Mouse (Mus musculus): Measurements from ENCODE around the gene Tlk2. TPM values are rescaled to one million over a fixed set of nuclear protein-coding genes. Genes with fewer than 3 reads are reported as not detected.

Gene Tlk2
- polyA plus RNA-seq, 1 experiment from 2014 or later = 7.4 TPM

DNA sequence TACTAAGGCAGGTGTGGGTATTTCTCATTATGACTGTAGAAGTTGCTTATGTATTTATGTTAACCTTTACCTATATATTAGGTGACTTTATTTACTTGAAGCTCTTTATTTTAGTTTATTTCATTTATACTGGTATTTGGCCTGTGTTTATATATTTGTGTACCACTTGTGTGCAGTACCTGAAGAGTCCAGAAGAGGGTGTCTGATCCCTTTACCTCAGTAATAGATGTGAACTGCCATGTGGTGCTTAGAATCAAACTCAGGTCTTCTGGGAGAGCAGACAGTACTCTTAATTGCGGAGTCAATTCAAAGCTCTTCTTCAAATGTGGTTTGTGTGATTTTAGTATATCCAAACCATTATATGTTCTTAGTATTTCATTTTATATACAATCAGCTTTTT is 35.6 kb downstream of the Tlk2 start:
- ATAC-seq (ENCODE audit: low FRiP score, low TSS enrichment) = no peak
- H3K4me3 ChIP-seq (ENCODE audit: low read depth, low read length) = no peak overlapping the region
- H3K4me2 ChIP-seq (replicated peaks; ENCODE audit: low read depth) = no peak overlapping the region
- no peak overlapping the region for H3K9ac ChIP-seq (ENCODE audit: low read length)
- 95% methylated on average over 1 of the region's 1 CpGs for WGBS
- H3K4me1 ChIP-seq (replicated peaks; ENCODE audit: control insufficient read depth, insufficient read depth) = no peaks in the 10 kb centered on the region
- TF ChIP-seq EP300 (optimal IDR thresholded peaks at IDR 0.05) (no peak), CTCF (IDR thresholded peaks at IDR 0.05; ENCODE audit: low read depth) (peak; percentile 49)
- DNase-seq (ENCODE audit: low spot score) = no peak
- H3K36me3 ChIP-seq (ENCODE audit: control insufficient read depth, insufficient read depth, low read length) = 0 out of 2 replicates have a peak, but pooled peaks cover 3% of the 10 kb centered on the region
- H3K27ac ChIP-seq (replicated peaks) = no peak overlapping the region
- no peaks in the 10 kb centered on the region for H3K27me3 ChIP-seq (ENCODE audit: control insufficient read depth, insufficient read depth, low read length)
- no peaks in the 10 kb centered on the region for H3K9me3 ChIP-seq (ENCODE audit: control insufficient read depth, low read length)

DNA sequence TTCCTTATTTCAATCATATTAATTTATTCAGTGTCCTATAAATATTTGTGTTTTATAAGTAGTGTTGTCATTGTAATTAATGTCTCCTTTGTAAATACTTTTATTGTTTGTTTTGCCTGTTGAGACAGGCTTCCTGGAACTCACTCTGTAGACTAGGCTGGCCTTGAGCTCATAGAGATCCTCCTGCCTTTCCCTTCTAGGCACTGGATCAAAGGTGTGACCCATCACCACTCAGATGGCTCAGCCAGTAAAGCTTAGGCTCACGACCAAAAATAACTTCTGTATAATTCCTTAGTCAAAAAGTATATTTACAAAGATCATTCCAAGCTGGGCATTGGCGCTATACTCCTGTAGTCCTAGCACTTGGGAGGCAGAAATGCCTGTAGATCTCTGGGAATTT is 39.2 kb downstream of the Tlk2 start:
- Histone ChIP-seq H3K27me3 (ENCODE audit: control insufficient read depth, insufficient read depth, low read length) (no peaks in the 10 kb centered on the region), H3K9ac (ENCODE audit: low read length) (no peak overlapping the region), H3K9me3 (ENCODE audit: control insufficient read depth, low read length) (no peaks in the 10 kb centered on the region), H3K4me1 (replicated peaks; ENCODE audit: control insufficient read depth, insufficient read depth) (no peaks in the 10 kb centered on the region), H3K4me2 (replicated peaks; ENCODE audit: low read depth) (no peak overlapping the region), H3K36me3 (ENCODE audit: control insufficient read depth, insufficient read depth, low read length) (0 out of 2 replicates have a peak, but pooled peaks cover 2% of the 10 kb centered on the region), H3K4me3 (ENCODE audit: low read depth, low read length) (no peak overlapping the region), H3K27ac (replicated peaks) (no peak overlapping the region)
- 26% methylated on average over 2 of the region's 2 CpGs for WGBS
- ATAC-seq (ENCODE audit: low FRiP score, low TSS enrichment) = no peak; the same call in 1 of the 2 replicates
- TF ChIP-seq EP300 (optimal IDR thresholded peaks at IDR 0.05) = no peak
- no peak for TF ChIP-seq CTCF (IDR thresholded peaks at IDR 0.05; ENCODE audit: low read depth)
- no peak for DNase-seq (ENCODE audit: low spot score)

DNA sequence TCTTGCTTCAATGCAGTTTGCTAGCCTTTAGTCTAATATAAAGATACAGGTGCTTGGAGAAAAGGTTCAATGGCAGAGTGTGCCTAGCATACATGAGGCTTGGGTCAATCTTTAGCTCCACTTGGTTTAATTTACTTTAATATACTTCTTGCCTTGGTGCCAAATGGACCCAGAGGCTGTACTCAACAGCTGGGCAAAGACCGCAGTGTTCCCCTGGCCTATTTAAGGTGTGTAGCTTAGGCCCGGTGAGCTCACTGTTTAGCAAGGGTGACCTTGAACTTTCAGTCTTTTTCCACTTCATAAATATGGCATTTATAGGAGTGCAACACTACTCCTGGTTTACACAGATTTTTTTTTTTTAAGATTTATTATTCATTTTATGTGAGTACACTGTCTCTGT is 55.9 kb downstream of the Tlk2 start:
- Histone ChIP-seq H3K4me1 (replicated peaks; ENCODE audit: control insufficient read depth, insufficient read depth) (no peaks in the 10 kb centered on the region), H3K9ac (ENCODE audit: low read length) (no peak overlapping the region), H3K9me3 (ENCODE audit: control insufficient read depth, low read length) (no peaks in the 10 kb centered on the region), H3K27ac (replicated peaks) (no peak overlapping the region), H3K4me3 (ENCODE audit: low read depth, low read length) (no peak overlapping the region), H3K4me2 (replicated peaks; ENCODE audit: low read depth) (no peak overlapping the region), H3K36me3 (ENCODE audit: control insufficient read depth, insufficient read depth, low read length) (no peaks in the 10 kb centered on the region), H3K27me3 (ENCODE audit: control insufficient read depth, insufficient read depth, low read length) (no peaks in the 10 kb centered on the region)
- no peak for ATAC-seq (ENCODE audit: low FRiP score, low TSS enrichment)
- WGBS = 77% methylated on average over 2 of the region's 2 CpGs
- no peak for DNase-seq (ENCODE audit: low spot score)
- TF ChIP-seq CTCF (IDR thresholded peaks at IDR 0.05; ENCODE audit: low read depth) = no peak

DNA sequence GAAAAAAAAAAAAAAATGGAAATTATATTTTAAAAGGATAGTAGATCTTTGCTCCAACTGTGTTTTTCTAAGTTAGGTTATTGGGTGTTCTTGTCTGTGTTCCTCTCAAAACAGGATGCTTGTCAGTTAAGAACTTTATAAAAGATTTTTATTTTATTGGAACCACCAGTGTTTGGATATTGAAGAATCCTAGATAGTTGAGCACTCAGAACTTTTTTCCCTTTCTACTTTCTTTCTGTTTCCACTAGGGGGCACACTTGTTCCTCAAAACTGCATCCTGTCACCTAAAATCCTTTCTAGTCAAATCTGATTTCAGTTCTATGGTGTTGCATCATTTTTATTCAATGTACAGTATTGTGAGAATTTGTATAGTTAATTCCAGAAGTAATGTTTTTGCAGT is 62.4 kb downstream of the Tlk2 start:
- DNase-seq (ENCODE audit: low spot score) (no peak), ATAC-seq (ENCODE audit: low FRiP score, low TSS enrichment) (no peak)
- Histone ChIP-seq H3K27me3 (ENCODE audit: control insufficient read depth, insufficient read depth, low read length) (no peaks in the 10 kb centered on the region), H3K36me3 (ENCODE audit: control insufficient read depth, insufficient read depth, low read length) (peaks cover 10% of the 10 kb centered on the region), H3K4me1 (replicated peaks; ENCODE audit: control insufficient read depth, insufficient read depth) (no peaks in the 10 kb centered on the region), H3K4me3 (ENCODE audit: low read depth, low read length) (no peak overlapping the region), H3K4me2 (replicated peaks; ENCODE audit: low read depth) (no peak overlapping the region), H3K9me3 (ENCODE audit: control insufficient read depth, low read length) (no peaks in the 10 kb centered on the region), H3K9ac (ENCODE audit: low read length) (no peak overlapping the region), H3K27ac (replicated peaks) (no peak overlapping the region)
- TF ChIP-seq CTCF (IDR thresholded peaks at IDR 0.05; ENCODE audit: low read depth) (peak; percentile 75), EP300 (optimal IDR thresholded peaks at IDR 0.05) (no peak)

DNA sequence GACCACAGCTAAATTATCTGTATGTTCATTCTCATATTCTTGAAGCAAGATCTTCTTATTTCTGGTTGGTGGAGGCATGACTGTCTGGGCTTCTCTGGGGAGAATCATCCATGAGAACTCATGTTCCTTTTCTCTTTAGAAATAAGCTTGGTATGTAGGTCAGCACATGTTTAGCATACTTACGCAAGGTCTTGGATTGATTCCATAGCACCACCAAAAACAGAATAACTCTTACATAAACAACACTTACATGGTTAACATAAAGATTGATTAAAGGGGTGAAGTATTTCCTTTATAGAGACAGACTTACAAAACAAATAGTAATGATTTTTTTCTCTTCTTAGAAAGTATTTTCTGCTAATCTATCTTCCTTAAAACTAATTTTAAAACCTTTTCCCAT is 67.8 kb downstream of the Tlk2 start:
- no peaks in the 10 kb centered on the region for H3K9me3 ChIP-seq (ENCODE audit: control insufficient read depth, low read length)
- whole genome bisulfite sequencing = 55% methylated on average over 1 of the region's 1 CpGs
- ATAC-seq (ENCODE audit: low FRiP score, low TSS enrichment) = no peak
- H3K4me1 ChIP-seq (replicated peaks; ENCODE audit: control insufficient read depth, insufficient read depth) = no peaks in the 10 kb centered on the region
- H3K27ac ChIP-seq (replicated peaks) = no peak overlapping the region
- TF ChIP-seq CTCF (IDR thresholded peaks at IDR 0.05; ENCODE audit: low read depth) (no peak), EP300 (optimal IDR thresholded peaks at IDR 0.05) (no peak)
- H3K36me3 ChIP-seq (ENCODE audit: control insufficient read depth, insufficient read depth, low read length) = peaks cover 16% of the 10 kb centered on the region
- H3K4me3 ChIP-seq (ENCODE audit: low read depth, low read length) = no peak overlapping the region
- H3K4me2 ChIP-seq (replicated peaks; ENCODE audit: low read depth) = no peak overlapping the region
- no peak for DNase-seq (ENCODE audit: low spot score)
- no peak overlapping the region for H3K9ac ChIP-seq (ENCODE audit: low read length)
- no peaks in the 10 kb centered on the region for H3K27me3 ChIP-seq (ENCODE audit: control insufficient read depth, insufficient read depth, low read length)

DNA sequence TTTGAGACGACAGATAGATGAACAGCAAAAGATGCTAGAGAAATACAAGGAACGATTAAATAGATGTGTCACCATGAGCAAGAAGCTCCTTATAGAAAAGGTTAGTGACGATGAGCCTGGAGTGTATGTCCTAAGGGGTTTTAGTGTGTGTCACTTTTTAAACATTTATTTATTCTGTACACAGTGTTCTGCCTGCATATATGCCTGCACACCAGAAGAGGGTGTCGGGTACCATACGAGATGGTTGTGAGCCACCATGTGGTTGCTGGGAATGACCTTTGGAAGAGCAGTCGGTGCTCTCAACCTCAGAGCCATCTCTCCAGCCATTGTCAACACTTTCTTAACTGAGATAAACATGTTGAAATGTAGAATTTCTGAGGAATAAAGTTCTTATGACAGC is 68.2 kb downstream of the Tlk2 start:
- no peak overlapping the region for H3K4me2 ChIP-seq (replicated peaks; ENCODE audit: low read depth)
- 75% methylated on average over 6 of the region's 6 CpGs for WGBS
- no peaks in the 10 kb centered on the region for H3K27me3 ChIP-seq (ENCODE audit: control insufficient read depth, insufficient read depth, low read length)
- H3K36me3 ChIP-seq (ENCODE audit: control insufficient read depth, insufficient read depth, low read length) = peaks cover 16% of the 10 kb centered on the region
- no peak for DNase-seq (ENCODE audit: low spot score)
- ATAC-seq (ENCODE audit: low FRiP score, low TSS enrichment) = no peak
- H3K9me3 ChIP-seq (ENCODE audit: control insufficient read depth, low read length) = no peaks in the 10 kb centered on the region
- no peak overlapping the region for H3K9ac ChIP-seq (ENCODE audit: low read length)
- TF ChIP-seq EP300 (optimal IDR thresholded peaks at IDR 0.05) = no peak
- peak; percentile 23; the same call in 1 of the 2 replicates for TF ChIP-seq CTCF (IDR thresholded peaks at IDR 0.05; ENCODE audit: low read depth)
- H3K4me1 ChIP-seq (replicated peaks; ENCODE audit: control insufficient read depth, insufficient read depth) = no peaks in the 10 kb centered on the region
- H3K27ac ChIP-seq (replicated peaks) = no peak overlapping the region
- H3K4me3 ChIP-seq (ENCODE audit: low read depth, low read length) = no peak overlapping the region
